Mouse (Mus musculus): ENCODE data around the gene Iars. TPM values are rescaled to one million over a fixed set of nuclear protein-coding genes. Genes with fewer than 3 reads are reported as not detected.

Iars gene
- polyA plus RNA-seq, 1 experiment from 2014 or later, result 79.2 TPM

- Histone ChIP-seq H3K36me3 (ENCODE audit: control insufficient read depth, insufficient read depth, low read length) (no peaks in the 10 kb centered on the region; the same call in 1 of the 2 replicates), H3K4me3 (ENCODE audit: low read depth, low read length) (peak overlapping the region; percentile 84), H3K4me1 (ENCODE audit: control insufficient read depth, insufficient read depth, low read length) (0 out of 2 replicates have a peak, but pooled peaks cover 5% of the 10 kb centered on the region), H3K4me2 (replicated peaks; ENCODE audit: low read depth, low read length) (peak overlapping the region; percentile 59), H3K27ac (ENCODE audit: low read length) (no peak overlapping the region), H3K9me3 (ENCODE audit: control insufficient read depth, low read depth, low read length) (no peaks in the 10 kb centered on the region), H3K9ac (replicated peaks; ENCODE audit: low read depth, low read length) (peak overlapping the region; percentile 43; the same call in 1 of the 2 replicates), H3K27me3 (ENCODE audit: control insufficient read depth, insufficient read depth, low read length) (no peaks in the 10 kb centered on the region)
- 6% methylated on average over 4 of the region's 4 CpGs for WGBS
- ATAC-seq (ENCODE audit: insufficient number of reproducible peaks, insufficient read depth, low FRiP score, low read depth), result no peak
Observed at GRCm38 (mm10) chr13:49651781-49652351, 30.0 kb upstream of the Iars start.

- Histone ChIP-seq H3K9ac (replicated peaks; ENCODE audit: low read depth, low read length) (peak within 1 kb of the TSS; percentile 53), H3K36me3 (ENCODE audit: control insufficient read depth, insufficient read depth, low read length) (no peaks in the 10 kb centered on the region; the same call in 1 of the 2 replicates), H3K4me1 (ENCODE audit: control insufficient read depth, insufficient read depth, low read length) (0 out of 2 replicates have a peak, but pooled peaks cover 5% of the 10 kb centered on the region), H3K27me3 (ENCODE audit: control insufficient read depth, insufficient read depth, low read length) (no peaks in the 10 kb centered on the region), H3K9me3 (ENCODE audit: control insufficient read depth, low read depth, low read length) (no peaks in the 10 kb centered on the region), H3K4me2 (replicated peaks; ENCODE audit: low read depth, low read length) (peak within 1 kb of the TSS; percentile 91), H3K27ac (ENCODE audit: low read length) (peak within 1 kb of the TSS; percentile 58; the same call in 1 of the 2 replicates), H3K4me3 (ENCODE audit: low read depth, low read length) (peak within 1 kb of the TSS; percentile 84)
- under 1% methylated on average over 67 of the region's 68 CpGs for WGBS
- ATAC-seq (ENCODE audit: insufficient number of reproducible peaks, insufficient read depth, low FRiP score, low read depth), result peak; percentile 99
Observed at GRCm38 (mm10) chr13:49652481-49653179, 29.3 kb upstream of the Iars start, which contains the start of the genes Cenpp and Nol8. Gene Cenpp (minus strand): TSS chr13:49652785. Gene Nol8 (plus strand): TSS chr13:49653078.

- 0 out of 2 replicates have a peak, but pooled peaks cover 5% of the 10 kb centered on the region for H3K4me1 ChIP-seq (ENCODE audit: control insufficient read depth, insufficient read depth, low read length)
- H3K9me3 ChIP-seq (ENCODE audit: control insufficient read depth, low read depth, low read length), result no peaks in the 10 kb centered on the region
- H3K9ac ChIP-seq (replicated peaks; ENCODE audit: low read depth, low read length), result peak overlapping the region; percentile 53
- under 1% methylated on average over 16 of the region's 16 CpGs for WGBS
- peak overlapping the region; percentile 84 for H3K4me3 ChIP-seq (ENCODE audit: low read depth, low read length)
- no peaks in the 10 kb centered on the region for H3K27me3 ChIP-seq (ENCODE audit: control insufficient read depth, insufficient read depth, low read length)
- H3K36me3 ChIP-seq (ENCODE audit: control insufficient read depth, insufficient read depth, low read length), result no peaks in the 10 kb centered on the region; the same call in 1 of the 2 replicates
- ATAC-seq (ENCODE audit: insufficient number of reproducible peaks, insufficient read depth, low FRiP score, low read depth), result peak; percentile 75
- peak overlapping the region; percentile 58; the same call in 1 of the 2 replicates for H3K27ac ChIP-seq (ENCODE audit: low read length)
- peak overlapping the region; percentile 91 for H3K4me2 ChIP-seq (replicated peaks; ENCODE audit: low read depth, low read length)
Observed at GRCm38 (mm10) chr13:49653180-49653541, 28.7 kb upstream of the Iars start.

GRCm38 (mm10) chr13:49677793-49678192 is 4.1 kb upstream of the Iars start:
- Histone ChIP-seq H3K9ac (replicated peaks; ENCODE audit: low read depth, low read length) (no peak overlapping the region), H3K4me2 (replicated peaks; ENCODE audit: low read depth, low read length) (no peak overlapping the region), H3K4me3 (ENCODE audit: low read depth, low read length) (no peak overlapping the region), H3K27ac (ENCODE audit: low read length) (no peak overlapping the region), H3K27me3 (ENCODE audit: control insufficient read depth, insufficient read depth, low read length) (no peaks in the 10 kb centered on the region), H3K4me1 (ENCODE audit: control insufficient read depth, insufficient read depth, low read length) (peaks cover 5% of the 10 kb centered on the region; the same call in 1 of the 2 replicates), H3K9me3 (ENCODE audit: control insufficient read depth, low read depth, low read length) (no peaks in the 10 kb centered on the region), H3K36me3 (ENCODE audit: control insufficient read depth, insufficient read depth, low read length) (peaks cover 23% of the 10 kb centered on the region)
- ATAC-seq (ENCODE audit: insufficient number of reproducible peaks, insufficient read depth, low FRiP score, low read depth), result no peak
- WGBS, result 94% methylated on average over 2 of the region's 2 CpGs

- WGBS, result under 1% methylated on average over 20 of the region's 20 CpGs
Observed at GRCm38 (mm10) chr13:49682233-49682846, 440 bp downstream of the Iars start.

GRCm38 (mm10) chr13:49684266-49684665 is 2.4 kb downstream of the Iars start:
- Histone ChIP-seq H3K27ac (ENCODE audit: low read length) (no peak overlapping the region), H3K36me3 (ENCODE audit: control insufficient read depth, insufficient read depth, low read length) (peaks cover 19% of the 10 kb centered on the region), H3K4me3 (ENCODE audit: low read depth, low read length) (no peak overlapping the region), H3K4me2 (replicated peaks; ENCODE audit: low read depth, low read length) (no peak overlapping the region), H3K27me3 (ENCODE audit: control insufficient read depth, insufficient read depth, low read length) (no peaks in the 10 kb centered on the region), H3K9ac (replicated peaks; ENCODE audit: low read depth, low read length) (no peak overlapping the region), H3K9me3 (ENCODE audit: control insufficient read depth, low read depth, low read length) (no peaks in the 10 kb centered on the region), H3K4me1 (ENCODE audit: control insufficient read depth, insufficient read depth, low read length) (peaks cover 5% of the 10 kb centered on the region; the same call in 1 of the 2 replicates)
- 74% methylated on average over 4 of the region's 4 CpGs for WGBS
- no peak for ATAC-seq (ENCODE audit: insufficient number of reproducible peaks, insufficient read depth, low FRiP score, low read depth)

More at GRCm38 (mm10) chr13:49682233-49682846, 440 bp downstream of the Iars start:
- Histone ChIP-seq H3K4me1 (ENCODE audit: control insufficient read depth, insufficient read depth, low read length) (peaks cover 5% of the 10 kb centered on the region; the same call in 1 of the 2 replicates), H3K4me2 (replicated peaks; ENCODE audit: low read depth, low read length) (peak overlapping the region; percentile 50), H3K9ac (replicated peaks; ENCODE audit: low read depth, low read length) (peak overlapping the region; percentile 76), H3K36me3 (ENCODE audit: control insufficient read depth, insufficient read depth, low read length) (peaks cover 11% of the 10 kb centered on the region), H3K9me3 (ENCODE audit: control insufficient read depth, low read depth, low read length) (no peaks in the 10 kb centered on the region), H3K4me3 (ENCODE audit: low read depth, low read length) (peak overlapping the region; percentile 88), H3K27ac (ENCODE audit: low read length) (peak overlapping the region; percentile 74; the same call in 1 of the 2 replicates), H3K27me3 (ENCODE audit: control insufficient read depth, insufficient read depth, low read length) (no peaks in the 10 kb centered on the region)
- ATAC-seq (ENCODE audit: insufficient number of reproducible peaks, insufficient read depth, low FRiP score, low read depth), result peak; percentile 5; the same call in 1 of the 2 replicates

GRCm38 (mm10) chr13:49691056-49691455 is 9.2 kb downstream of the Iars start:
- Histone ChIP-seq H3K4me3 (ENCODE audit: low read depth, low read length) (no peak overlapping the region), H3K27me3 (ENCODE audit: control insufficient read depth, insufficient read depth, low read length) (no peaks in the 10 kb centered on the region), H3K4me2 (replicated peaks; ENCODE audit: low read depth, low read length) (no peak overlapping the region), H3K36me3 (ENCODE audit: control insufficient read depth, insufficient read depth, low read length) (peaks cover 47% of the 10 kb centered on the region), H3K9me3 (ENCODE audit: control insufficient read depth, low read depth, low read length) (no peaks in the 10 kb centered on the region), H3K27ac (ENCODE audit: low read length) (no peak overlapping the region), H3K9ac (replicated peaks; ENCODE audit: low read depth, low read length) (no peak overlapping the region), H3K4me1 (ENCODE audit: control insufficient read depth, insufficient read depth, low read length) (no peaks in the 10 kb centered on the region)
- 96% methylated on average over 5 of the region's 5 CpGs for WGBS
- ATAC-seq (ENCODE audit: insufficient number of reproducible peaks, insufficient read depth, low FRiP score, low read depth), result no peak

GRCm38 (mm10) chr13:49703216-49703779 is 21.4 kb downstream of the Iars start:
- ATAC-seq (ENCODE audit: insufficient number of reproducible peaks, insufficient read depth, low FRiP score, low read depth), result no peak

More at GRCm38 (mm10) chr13:49703216-49703779, 21.4 kb downstream of the Iars start:
- H3K27me3 ChIP-seq (ENCODE audit: control insufficient read depth, insufficient read depth, low read length), result no peaks in the 10 kb centered on the region
- H3K4me1 ChIP-seq (ENCODE audit: control insufficient read depth, insufficient read depth, low read length), result no peaks in the 10 kb centered on the region
- H3K36me3 ChIP-seq (ENCODE audit: control insufficient read depth, insufficient read depth, low read length), result peaks cover 58% of the 10 kb centered on the region
- H3K27ac ChIP-seq (ENCODE audit: low read length), result no peak overlapping the region
- H3K4me2 ChIP-seq (replicated peaks; ENCODE audit: low read depth, low read length), result no peak overlapping the region
- 92% methylated on average over 11 of the region's 11 CpGs for WGBS
- no peak overlapping the region for H3K4me3 ChIP-seq (ENCODE audit: low read depth, low read length)
- no peaks in the 10 kb centered on the region for H3K9me3 ChIP-seq (ENCODE audit: control insufficient read depth, low read depth, low read length)
- H3K9ac ChIP-seq (replicated peaks; ENCODE audit: low read depth, low read length), result no peak overlapping the region
